In genomic region chr12:109068167-109068653, GRCm38 (mm10) we compare ENCODE assay signal across 8 mouse cellular contexts. TPM values are rescaled to one million over a fixed set of nuclear protein-coding genes. Genes with fewer than 3 reads are reported as not detected.
DNase-seq lines count a peak whose midpoint lies in the region; ATAC-seq lines count a peak whose summit lies in the region.

Gene Begain (minus strand): TSS chr12:109068217.

- peaks cover 14% of the 10 kb centered on the region; the same call in 1 of the 2 replicates for H3K27me3 ChIP-seq in heart, embryonic 11.5 days (ENCODE audit: control insufficient read depth, insufficient read depth, low read length)
- H3K27me3 ChIP-seq in intestine, embryonic 15.5 days (replicated peaks) = 0 out of 2 replicates have a peak, but pooled peaks cover 3% of the 10 kb centered on the region
- H3K27me3 ChIP-seq in midbrain, embryonic 13.5 days = peaks cover 14% of the 10 kb centered on the region; the same call in 1 of the 2 replicates

- no peaks in the 10 kb centered on the region for H3K9me3 ChIP-seq in heart, embryonic 11.5 days (replicated peaks; ENCODE audit: control insufficient read depth, low read length)
- H3K9me3 ChIP-seq in intestine, embryonic 15.5 days = no peaks in the 10 kb centered on the region
- H3K9me3 ChIP-seq in midbrain, embryonic 13.5 days = no peaks in the 10 kb centered on the region

- peak; percentile 27 for ATAC-seq in heart, embryonic 11.5 days (replicated peaks; ENCODE audit: insufficient number of reproducible peaks, low FRiP score, low TSS enrichment)
- ATAC-seq in intestine, embryonic 15.5 days = no peak; the same call in none of the 2 replicates
- ATAC-seq in midbrain, embryonic 13.5 days = peak; percentile 53

- 0 out of 2 replicates have a peak, but pooled peaks cover 3% of the 10 kb centered on the region for H3K4me1 ChIP-seq in heart, embryonic 11.5 days (ENCODE audit: control insufficient read depth, insufficient read depth, low read length)
- H3K4me1 ChIP-seq in intestine, embryonic 15.5 days (replicated peaks) = peaks cover 12% of the 10 kb centered on the region; the same call in 1 of the 2 replicates
- H3K4me1 ChIP-seq in midbrain, embryonic 13.5 days (replicated peaks) = peaks cover 13% of the 10 kb centered on the region

- H3K4me3 ChIP-seq in heart, embryonic 11.5 days (ENCODE audit: low read depth, low read length) = peak within 1 kb of the TSS; percentile 55
- peak within 1 kb of the TSS; percentile 62 for H3K4me3 ChIP-seq in intestine, embryonic 15.5 days (replicated peaks)
- peak within 1 kb of the TSS; percentile 56 for H3K4me3 ChIP-seq in midbrain, embryonic 13.5 days (replicated peaks)

- peak within 1 kb of the TSS; percentile 78 for H3K9ac ChIP-seq in heart, embryonic 11.5 days (ENCODE audit: low read depth, low read length)
- peak within 1 kb of the TSS; percentile 76 for H3K9ac ChIP-seq in intestine, embryonic 15.5 days
- H3K9ac ChIP-seq in midbrain, embryonic 13.5 days (replicated peaks) = peak within 1 kb of the TSS; percentile 78

- H3K4me2 ChIP-seq in heart, embryonic 11.5 days = peak within 1 kb of the TSS; percentile 93
- H3K4me2 ChIP-seq in intestine, embryonic 15.5 days (replicated peaks) = peak within 1 kb of the TSS; percentile 96
- H3K4me2 ChIP-seq in midbrain, embryonic 13.5 days (replicated peaks) = peak within 1 kb of the TSS; percentile 80

- no peak within 1 kb of the TSS for H3K27ac ChIP-seq in heart, embryonic 11.5 days (ENCODE audit: low read depth, low read length)
- 0 out of 2 replicates have a peak within 1 kb of the TSS, but pooled peaks have one; percentile 59 for H3K27ac ChIP-seq in intestine, embryonic 15.5 days
- peak within 1 kb of the TSS; percentile 39; the same call in 1 of the 2 replicates for H3K27ac ChIP-seq in midbrain, embryonic 13.5 days

- no peak for DNase-seq in heart, adult 11 months
- DNase-seq in thymus, postnatal 0 days (ENCODE audit: low spot score) = peak; percentile 31
- no peak for DNase-seq in thymus, adult 18-20 months
- DNase-seq in cerebellum, adult 8-10 months = no peak
- no peak for DNase-seq in adipocyte (ENCODE audit: low spot score)

- WGBS in heart, embryonic 11.5 days (ENCODE audit: insufficient replicate concordance) = 1% methylated on average over 36 of the region's 48 CpGs
- WGBS in intestine, embryonic 15.5 days = under 1% methylated on average over 48 of the region's 48 CpGs
- WGBS in midbrain, embryonic 13.5 days = 3% methylated on average over 15 of the region's 48 CpGs

- H3K36me3 ChIP-seq in heart, embryonic 11.5 days (ENCODE audit: control insufficient read depth, insufficient read depth, low read length) = no peaks in the 10 kb centered on the region
- no peaks in the 10 kb centered on the region for H3K36me3 ChIP-seq in intestine, embryonic 15.5 days
- H3K36me3 ChIP-seq in midbrain, embryonic 13.5 days = no peaks in the 10 kb centered on the region

RNA-seq across cellular contexts. Expression of gene Begain, which starts in this region (rescaled TPM):
- 1.7 and 2.2 TPM in 2 replicates for polyA plus RNA-seq in heart, embryonic 11.5 days (2014; fragmentation: Nextera tagmentation; extraction: Ambion mirVana)
- 1.7 and 2.0 TPM in 2 replicates for polyA plus RNA-seq in thymus, postnatal 0 days (2015; fragmentation: Nextera tagmentation; extraction: Ambion mirVana)
- polyA plus RNA-seq in intestine, embryonic 15.5 days (2015; fragmentation: Nextera tagmentation; extraction: Ambion mirVana) = 5.8 and 5.9 TPM in 2 replicates
- polyA plus RNA-seq in midbrain, embryonic 13.5 days (2015; fragmentation: Nextera tagmentation; extraction: Ambion mirVana) = 15.3 and 16.2 TPM in 2 replicates
